Mouse (Mus musculus): ENCODE data around the gene Cops7a. TPM values are rescaled to one million over a fixed set of nuclear protein-coding genes. Genes with fewer than 3 reads are reported as not detected.

Gene Cops7a
- 42.7 to 58.0 TPM (median 49.0 TPM) in 4 replicates for total RNA-seq (2023)

DNA sequence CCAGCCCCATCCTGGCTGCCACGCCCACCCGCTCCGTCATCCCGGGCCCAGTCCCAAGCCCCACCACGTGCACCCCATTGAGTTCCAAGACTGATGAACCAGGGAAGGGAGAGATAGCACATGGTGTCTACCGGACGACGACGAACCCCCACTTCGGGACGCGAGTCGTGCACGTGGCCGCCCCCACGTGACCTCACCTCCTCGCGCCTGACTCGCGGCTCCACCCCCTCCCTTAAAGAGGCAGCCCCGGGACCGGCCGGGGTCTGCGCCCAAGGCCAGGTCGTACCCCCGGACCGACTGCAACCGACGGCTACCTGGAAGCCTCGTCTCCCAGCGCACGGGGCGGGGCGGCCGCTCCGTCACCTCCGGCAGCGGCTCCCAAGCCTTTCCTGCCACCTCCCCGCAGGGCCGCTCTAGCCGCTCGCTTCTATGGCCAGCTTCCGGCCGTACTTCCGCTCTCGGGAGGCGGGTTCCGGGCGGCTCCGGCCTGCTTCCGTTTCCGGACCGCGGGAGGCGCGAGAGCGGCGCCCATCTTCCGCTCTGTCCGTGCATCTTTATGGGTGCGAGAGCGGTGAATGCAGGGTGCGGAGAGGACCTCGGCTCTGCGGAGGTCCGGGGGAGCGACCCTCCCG lies at the start of gene Cops7a:
TSS of gene Cops7a (minus strand) at position 451 of the 632 bp plus-strand sequence.

DNA sequence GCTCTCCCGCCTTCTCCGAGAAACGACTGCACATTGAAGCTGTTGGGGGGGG lies 43.6 kb upstream of the Cops7a start, which contains the start of gene Zfp384:
TSS of gene Zfp384 (plus strand) at position 17 of the 52 bp plus-strand sequence.

DNA sequence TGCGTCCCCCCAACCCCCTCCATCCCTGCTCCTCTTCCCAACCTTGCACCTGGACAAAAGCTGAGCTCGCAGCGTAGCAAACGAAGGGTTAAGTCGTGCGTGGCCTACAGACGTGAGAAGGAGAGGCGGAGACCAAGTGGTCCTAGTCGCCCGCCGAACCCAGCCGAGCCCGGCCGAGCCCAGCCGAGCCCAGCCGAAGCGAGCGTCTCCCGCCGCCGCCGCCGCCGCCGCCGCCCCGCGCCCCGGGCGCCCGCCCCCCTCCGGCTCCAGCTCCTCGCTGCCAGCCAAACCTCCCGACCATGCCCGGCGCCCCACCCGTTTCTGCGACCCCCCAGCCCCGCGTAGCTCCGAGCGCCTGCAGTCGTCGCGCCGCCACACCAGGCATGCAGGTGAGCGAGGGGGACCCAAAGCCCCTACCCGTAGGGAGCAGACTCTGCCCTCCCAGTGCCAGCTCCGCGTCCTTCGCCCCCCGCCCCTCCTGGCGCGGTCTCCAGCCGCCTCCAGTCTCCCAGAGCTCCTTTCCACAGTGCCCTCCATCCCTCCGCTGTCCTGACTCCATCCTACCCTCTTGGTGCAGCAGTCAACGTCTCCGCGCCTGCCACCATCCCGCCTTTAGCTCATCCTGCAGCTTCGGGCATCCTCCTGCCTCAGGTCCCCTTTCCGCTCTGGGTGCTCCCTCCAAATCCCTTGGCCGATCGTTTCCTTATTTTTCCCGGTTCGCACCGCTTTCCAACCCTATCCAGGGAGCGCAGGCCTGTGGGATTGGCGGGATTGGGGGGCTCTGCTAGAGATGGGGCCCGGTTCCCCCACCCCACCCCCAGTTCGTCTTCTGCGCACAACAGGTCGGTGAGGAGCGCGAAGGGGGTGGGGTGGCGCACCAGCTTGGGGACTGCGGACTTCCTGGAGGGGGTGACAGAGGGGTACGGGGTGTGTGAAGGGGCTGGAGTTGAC lies 31.5 kb upstream of the Cops7a start, which contains the start of gene Pianp:
TSS of gene Pianp (plus strand) at position 144 of the 951 bp plus-strand sequence.

DNA sequence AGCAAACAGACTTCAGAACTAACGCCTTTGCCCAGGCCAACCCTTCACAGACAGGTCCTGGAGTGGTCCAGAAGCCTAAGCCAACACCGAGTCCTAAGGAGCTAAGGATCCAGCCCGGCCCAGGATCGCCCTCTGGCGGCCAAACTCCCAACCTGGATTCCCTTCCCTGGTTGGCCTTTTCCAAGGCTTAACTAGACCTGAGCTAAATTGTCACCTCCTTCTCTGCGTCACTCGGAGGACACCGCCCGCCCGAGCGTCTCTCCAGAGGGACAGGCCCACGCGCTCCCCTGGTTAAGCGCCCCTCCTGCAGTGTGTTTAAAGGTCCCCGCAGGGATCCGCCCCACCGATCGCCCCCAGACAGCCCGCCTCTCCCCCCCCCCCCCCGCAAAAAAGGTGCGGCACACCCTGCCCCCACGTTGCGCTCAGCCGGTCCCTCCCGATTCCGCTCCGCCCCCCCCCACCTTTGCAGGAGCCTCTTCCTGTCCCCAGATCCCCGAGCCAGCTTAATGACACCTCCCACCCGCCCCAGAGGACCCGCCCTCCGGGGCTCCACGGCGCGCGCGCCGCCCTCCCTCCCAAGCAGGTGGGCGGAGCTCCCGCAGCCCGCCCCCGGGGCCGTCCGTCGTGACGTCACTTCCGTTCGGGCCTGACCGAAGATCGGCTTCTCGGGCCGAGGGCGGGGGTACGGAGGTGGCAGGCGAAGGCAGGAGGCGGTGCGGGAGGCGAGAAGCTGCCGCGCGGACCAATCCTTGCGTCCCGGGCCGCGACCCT lies 34.4 kb downstream of the Cops7a start, which contains the start of gene Mlf2:
TSS of gene Mlf2 (plus strand) at position 633 of the 771 bp plus-strand sequence.

DNA sequence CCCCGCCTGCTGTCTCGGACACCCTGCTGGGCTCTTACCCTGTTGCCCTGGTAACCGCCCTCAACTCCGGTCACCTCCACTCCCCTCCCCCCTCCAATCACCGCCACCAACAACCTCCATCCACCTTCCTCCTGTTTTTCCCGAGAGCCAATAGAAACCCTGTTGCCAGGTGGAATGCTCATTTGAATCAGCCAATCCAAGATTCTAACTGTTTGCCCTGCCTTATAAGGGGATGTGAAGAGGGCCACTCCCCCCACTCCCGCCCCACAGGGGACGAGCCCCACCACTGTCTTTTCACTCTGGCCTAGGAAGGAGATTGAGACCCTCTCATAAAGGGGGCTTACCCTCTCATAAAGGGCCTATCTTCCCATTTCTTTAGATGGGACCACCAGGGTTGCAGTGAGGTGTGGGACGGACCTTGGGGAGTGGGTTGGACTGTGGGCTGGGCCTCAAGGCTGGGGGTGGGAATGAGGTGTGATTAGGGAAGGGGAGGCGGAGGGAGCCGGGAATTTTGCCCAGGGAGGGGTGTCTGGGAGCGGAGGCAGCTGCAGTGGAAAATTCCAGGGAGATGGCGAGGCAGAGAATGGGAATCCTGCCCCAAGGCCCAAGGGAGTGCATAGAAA lies 45.5 kb downstream of the Cops7a start, which contains the start of gene Ptms:
TSS of gene Ptms (minus strand) at position 409 of the 623 bp plus-strand sequence.

DNA sequence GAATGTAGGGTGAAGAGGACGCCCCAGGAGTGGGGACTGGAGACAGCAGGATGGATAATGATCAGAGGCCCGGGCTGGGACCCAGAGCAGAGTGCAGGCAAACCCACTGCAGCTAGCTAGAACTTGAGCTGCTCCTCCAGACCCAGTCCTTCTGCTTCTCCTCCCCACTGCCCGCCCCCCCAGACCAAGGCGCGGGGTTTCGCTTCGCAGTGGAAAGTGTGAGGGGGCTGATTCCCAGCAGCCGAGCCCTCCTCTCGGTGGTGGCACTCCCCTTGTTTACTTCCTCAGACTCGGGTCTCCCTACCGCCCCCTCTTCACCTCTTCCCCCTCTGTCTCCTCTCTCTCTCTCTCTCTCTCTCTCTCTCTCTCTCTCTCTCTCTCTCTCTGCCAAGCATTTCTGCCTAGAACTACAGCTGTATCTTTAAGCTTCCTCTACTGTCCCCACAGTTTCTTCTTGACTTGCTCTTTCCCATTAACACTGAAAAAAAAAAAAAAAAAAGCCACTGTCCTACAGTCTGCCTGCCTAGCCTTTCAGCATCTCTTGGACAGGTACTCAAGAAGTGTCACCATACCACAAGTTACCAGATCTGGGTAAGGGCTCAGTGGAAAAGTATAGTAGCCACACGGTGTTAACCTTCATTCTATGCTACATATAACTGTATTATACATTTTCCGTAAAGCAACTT lies 53.7 kb downstream of the Cops7a start, which contains the start of gene Lag3:
TSS of gene Lag3 (minus strand) at position 173 of the 686 bp plus-strand sequence.

Other genes with a start within 250 kb of the Cops7a start
- 539 to 564 TPM (median 559 TPM) in 4 replicates for gene Ptpn6, start 226.8 kb downstream of the Cops7a start, total RNA-seq (2023)
- 241 to 258 TPM (median 254 TPM) in 4 replicates for gene Grcc10, start 224.2 kb downstream of the Cops7a start, total RNA-seq (2023)
- not detected in 4 replicates for gene Gm45234, start 209.5 kb downstream of the Cops7a start, total RNA-seq (2023)
- gene Atn1, start 209.0 kb downstream of the Cops7a start, total RNA-seq (2023), result 25.6 to 34.0 TPM (median 29.7 TPM) in 4 replicates
- 3.8 to 9.2 TPM (median 6.2 TPM) in 4 replicates for gene Eno2, start 195.9 kb downstream of the Cops7a start, total RNA-seq (2023)
- gene Lrrc23, start 185.8 kb downstream of the Cops7a start, total RNA-seq (2023), result 3.5 to 6.6 TPM (median 4.1 TPM) in 4 replicates
- gene Spsb2, start 156.9 kb downstream of the Cops7a start, total RNA-seq (2023), result 6.7 to 7.2 TPM (median 6.9 TPM) in 4 replicates
- 52.3 to 60.9 TPM (median 55.2 TPM) in 4 replicates for gene Tpi1, start 151.2 kb downstream of the Cops7a start, total RNA-seq (2023)
- gene Usp5, start 136.1 kb downstream of the Cops7a start, total RNA-seq (2023), result 76.6 to 80.7 TPM (median 78.4 TPM) in 4 replicates
- 1.0 to 3.3 TPM (median 1.9 TPM) in 4 replicates for gene Cdca3, start 136.0 kb downstream of the Cops7a start, total RNA-seq (2023)
- not detected in 4 replicates for gene Gnb3, start 125.3 kb downstream of the Cops7a start, total RNA-seq (2023)
- not detected in 4 replicates for gene P3h3, start 107.8 kb downstream of the Cops7a start, total RNA-seq (2023)
- 0.36 to 1.1 TPM (median 0.58 TPM) in 4 replicates for gene Gpr162, start 101.6 kb downstream of the Cops7a start, total RNA-seq (2023)
- gene Cd4, start 77.3 kb downstream of the Cops7a start, total RNA-seq (2023), result 0.63 to 1.4 TPM (median 1.1 TPM) in 4 replicates
- 0.29 to 0.66 TPM (median 0.52 TPM) in 4 replicates for gene Lag3, start 53.8 kb downstream of the Cops7a start, total RNA-seq (2023)
- 43.8 to 58.5 TPM (median 52.8 TPM) in 4 replicates for gene Ptms, start 45.4 kb downstream of the Cops7a start, total RNA-seq (2023)
- 93.4 to 104 TPM (median 97.7 TPM) in 4 replicates for gene Mlf2, start 34.2 kb downstream of the Cops7a start, total RNA-seq (2023)
- 1.0 to 4.5 TPM in 2 of 4 replicates, not detected in the others for gene Pianp, start 31.2 kb upstream of the Cops7a start, total RNA-seq (2023)
- gene Zfp384, start 43.6 kb upstream of the Cops7a start, total RNA-seq (2023), result 94.5 to 101 TPM (median 96.3 TPM) in 4 replicates
- 77.2 to 90.6 TPM (median 81.6 TPM) in 4 replicates for gene Ing4, start 74.2 kb upstream of the Cops7a start, total RNA-seq (2023)
- 11.0 to 13.7 TPM (median 11.4 TPM) in 4 replicates for gene Acrbp, start 84.2 kb upstream of the Cops7a start, total RNA-seq (2023)
- gene Lpar5, start 102.4 kb upstream of the Cops7a start, total RNA-seq (2023), result 13.3 to 16.6 TPM (median 16.0 TPM) in 4 replicates
- gene Chd4, start 130.4 kb upstream of the Cops7a start, total RNA-seq (2023), result 351 to 392 TPM (median 375 TPM) in 4 replicates
- 34.6 to 42.1 TPM (median 38.3 TPM) in 4 replicates for gene Nop2, start 166.4 kb upstream of the Cops7a start, total RNA-seq (2023)
- gene Iffo1, start 179.7 kb upstream of the Cops7a start, total RNA-seq (2023), result 42.9 to 47.2 TPM (median 44.7 TPM) in 4 replicates
- 392 to 444 TPM (median 437 TPM) in 4 replicates for gene Gapdh, start 200.9 kb upstream of the Cops7a start, total RNA-seq (2023)
- 38.6 to 46.4 TPM (median 44.2 TPM) in 4 replicates for gene Ncapd2, start 226.2 kb upstream of the Cops7a start, total RNA-seq (2023)
- 31.0 to 37.3 TPM (median 34.3 TPM) in 4 replicates for gene Mrpl51, start 226.3 kb upstream of the Cops7a start, total RNA-seq (2023)